Mouse (Mus musculus): Measurements from ENCODE around the gene Jarid2. TPM values are rescaled to one million over a fixed set of nuclear protein-coding genes. Genes with fewer than 3 reads are reported as not detected.

The Jarid2 gene
- 10 to 100 TPM; 74.7 to 79.1 TPM for total RNA-seq (2023)

GRCm38 (mm10) chr13:44729424-44729971 is at the start of gene Jarid2:
TSS of gene Jarid2 (plus strand) at chr13:44729474.

Data from neutrophil, adult 83 days (primary cell).